In genomic region chr7:86775617-86776325, GRCm38 (mm10) we compare ENCODE assay signal across 8 mouse cellular contexts. TPM values are rescaled to one million over a fixed set of nuclear protein-coding genes. Genes with fewer than 3 reads are reported as not detected.
A peak's percentile ranks its signal among the peaks of the same experiment; 100 is the strongest.
DNase-seq lines count a peak whose midpoint lies in the region; ATAC-seq and TF ChIP-seq lines count a peak whose summit lies in the region.

Folh1 (minus strand) TSS chr7:86775943.

- 9% methylated on average over 11 of the region's 11 CpGs for WGBS in liver, embryonic 11.5 days
- WGBS in hindbrain, embryonic 11.5 days = 6% methylated on average over 11 of the region's 11 CpGs
- WGBS in neural tube, embryonic 12.5 days = 6% methylated on average over 11 of the region's 11 CpGs
- 20% methylated on average over 11 of the region's 11 CpGs for WGBS in thymus, adult 2 months

- H3K4me3 ChIP-seq in liver, embryonic 11.5 days (ENCODE audit: low read depth, low read length) = no peak within 1 kb of the TSS
- H3K4me3 ChIP-seq in hindbrain, embryonic 11.5 days (ENCODE audit: low read depth, low read length) = no peak within 1 kb of the TSS
- peak within 1 kb of the TSS; percentile 15; the same call in 1 of the 2 replicates for H3K4me3 ChIP-seq in neural tube, embryonic 12.5 days
- H3K4me3 ChIP-seq in thymus, adult 2 months (ENCODE audit: control insufficient read depth, insufficient read depth, low read length) = no peak within 1 kb of the TSS

- H3K27ac ChIP-seq in liver, embryonic 11.5 days (ENCODE audit: low read depth, low read length) = no peak within 1 kb of the TSS
- H3K27ac ChIP-seq in hindbrain, embryonic 11.5 days (ENCODE audit: low read depth, low read length) = no peak within 1 kb of the TSS
- no peak within 1 kb of the TSS for H3K27ac ChIP-seq in neural tube, embryonic 12.5 days
- no peak within 1 kb of the TSS for H3K27ac ChIP-seq in thymus, adult 2 months (ENCODE audit: control insufficient read depth, insufficient read depth, low read length)

- no peak for DNase-seq in liver, embryonic 11.5 days (ENCODE audit: low spot score)
- DNase-seq in liver = no peak
- peak; percentile 28 for DNase-seq in embryo, embryonic 9.5 days (ENCODE audit: extremely low spot score)
- peak; percentile 25 for DNase-seq in hindbrain, embryonic 11.5 days (ENCODE audit: low spot score)
- peak; percentile 23 to 32 for DNase-seq in layer of hippocampus, postnatal 36 days
- no peak for DNase-seq in thymus, adult 2 months
- no peak for DNase-seq in urinary bladder, adult 18-20 months (ENCODE audit: low spot score in 2 of 2)

- no peaks in the 10 kb centered on the region for H3K4me1 ChIP-seq in liver, embryonic 11.5 days (replicated peaks; ENCODE audit: control insufficient read depth, insufficient read depth, low read length)
- H3K4me1 ChIP-seq in hindbrain, embryonic 11.5 days (replicated peaks; ENCODE audit: control insufficient read depth, insufficient read depth, low read length) = no peaks in the 10 kb centered on the region
- H3K4me1 ChIP-seq in neural tube, embryonic 12.5 days = peaks cover 5% of the 10 kb centered on the region
- H3K4me1 ChIP-seq in thymus, adult 2 months (replicated peaks; ENCODE audit: control insufficient read depth, insufficient read depth, low read length) = no peaks in the 10 kb centered on the region

- no peaks in the 10 kb centered on the region for H3K9me3 ChIP-seq in liver, embryonic 11.5 days (ENCODE audit: control insufficient read depth, low read length)
- no peaks in the 10 kb centered on the region for H3K9me3 ChIP-seq in hindbrain, embryonic 11.5 days (ENCODE audit: control insufficient read depth, low read length)
- no peaks in the 10 kb centered on the region for H3K9me3 ChIP-seq in neural tube, embryonic 12.5 days

- no peak within 1 kb of the TSS for H3K9ac ChIP-seq in liver, embryonic 11.5 days (ENCODE audit: low read depth, low read length)
- H3K9ac ChIP-seq in hindbrain, embryonic 11.5 days (ENCODE audit: low read depth, low read length) = no peak within 1 kb of the TSS
- H3K9ac ChIP-seq in neural tube, embryonic 12.5 days = no peak within 1 kb of the TSS

- no peak for ATAC-seq in liver, embryonic 11.5 days (replicated peaks; ENCODE audit: low FRiP score)
- peak; percentile 48 for ATAC-seq in hindbrain, embryonic 11.5 days (ENCODE audit: low FRiP score)
- ATAC-seq in neural tube, embryonic 12.5 days (ENCODE audit: low FRiP score, low read depth) = 0 out of 2 replicates have a peak, but pooled peaks have one; percentile 25

- TF ChIP-seq POLR2A in thymus, adult 2 months (IDR thresholded peaks at IDR 0.05; ENCODE audit: control insufficient read depth, extremely low read depth, insufficient read depth, low read length, poor library complexity) = no peak

- TF ChIP-seq CTCF in thymus, adult 2 months (IDR thresholded peaks at IDR 0.05; ENCODE audit: borderline replicate concordance, control insufficient read depth, extremely low read depth, insufficient read depth, low read length, poor library complexity) = no peak

- H3K36me3 ChIP-seq in liver, embryonic 11.5 days (ENCODE audit: control insufficient read depth, insufficient read depth, low read length) = no peaks in the 10 kb centered on the region
- H3K36me3 ChIP-seq in hindbrain, embryonic 11.5 days (ENCODE audit: control insufficient read depth, insufficient read depth, low read length) = no peaks in the 10 kb centered on the region
- H3K36me3 ChIP-seq in neural tube, embryonic 12.5 days = no peaks in the 10 kb centered on the region
- no peaks in the 10 kb centered on the region for H3K36me3 ChIP-seq in thymus, adult 2 months (ENCODE audit: control insufficient read depth, insufficient read depth, low read length)

- no peaks in the 10 kb centered on the region for H3K27me3 ChIP-seq in liver, embryonic 11.5 days (replicated peaks; ENCODE audit: control insufficient read depth, insufficient read depth, low read length)
- H3K27me3 ChIP-seq in hindbrain, embryonic 11.5 days (ENCODE audit: control insufficient read depth, insufficient read depth, low read length) = no peaks in the 10 kb centered on the region
- no peaks in the 10 kb centered on the region for H3K27me3 ChIP-seq in neural tube, embryonic 12.5 days (replicated peaks)
- H3K27me3 ChIP-seq in thymus, adult 2 months (ENCODE audit: control insufficient read depth, insufficient read depth, low read length) = no peaks in the 10 kb centered on the region

- H3K4me2 ChIP-seq in liver, embryonic 11.5 days = peak within 1 kb of the TSS; percentile 43
- H3K4me2 ChIP-seq in hindbrain, embryonic 11.5 days (replicated peaks; ENCODE audit: low read depth, low read length) = peak within 1 kb of the TSS; percentile 25; the same call in 1 of the 2 replicates
- H3K4me2 ChIP-seq in neural tube, embryonic 12.5 days (replicated peaks) = peak within 1 kb of the TSS; percentile 52

RNA-seq across cellular contexts. Expression of gene Folh1, which starts in this region (rescaled TPM):
- not detected in 2 replicates for polyA plus RNA-seq in liver, embryonic 11.5 days (2014; fragmentation: Nextera tagmentation; extraction: Ambion mirVana)
- polyA plus RNA-seq in hindbrain, embryonic 11.5 days (2014; fragmentation: Nextera tagmentation; extraction: Ambion mirVana) = not detected in 2 replicates
- 1 to 10 TPM; 6.6 to 8.1 TPM for total RNA-seq in layer of hippocampus, postnatal 36 days (2021)
- polyA plus RNA-seq in neural tube, embryonic 12.5 days (2016; fragmentation: Nextera tagmentation; extraction: Ambion mirVana) = 0.43 and 0.53 TPM in 2 replicates
- 0.04 and 0.17 TPM in 2 replicates for polyA plus RNA-seq in thymus, adult 2 months (2012; rRNA removed)

Comparison
In these comparisons a context has a peak if more than half of its experiments do, and no peak if none do; other contexts are left out.
1. Peak in DNase-seq, ATAC-seq and H3K4me2 ChIP-seq in hindbrain, embryonic 11.5 days; RNA of the gene not detected or under 1 TPM.
2. Peak in ATAC-seq, H3K4me3 ChIP-seq and H3K4me2 ChIP-seq in neural tube, embryonic 12.5 days; RNA of the gene not detected or under 1 TPM.
3. DNase-seq: peak in embryo, embryonic 9.5 days (single experiment) and layer of hippocampus, postnatal 36 days (2 of 2); none in liver, embryonic 11.5 days (single experiment), liver (single experiment), thymus, adult 2 months (single experiment) and urinary bladder, adult 18-20 months (0 of 2).
4. Peak in every context shown above with its lines, with median percentiles within 50 percentile points of each other: H3K4me2 ChIP-seq.